10 mouse cellular contexts compared by ENCODE assay signal in genomic region chr9:21715298-21715697, GRCm38 (mm10). TPM values are rescaled to one million over a fixed set of nuclear protein-coding genes. Genes with fewer than 3 reads are reported as not detected.
A peak's percentile ranks its signal among the peaks of the same experiment; 100 is the strongest.
DNase-seq lines count a peak whose midpoint lies in the region; ATAC-seq and TF ChIP-seq lines count a peak whose summit lies in the region.
"Had no signal": no experiment of that assay in that cellular context is flagged by ENCODE, and none has a peak within 500 bp of the region (broad histone marks: within the 10 kb centered on the region; RNA-seq: fewer than 3 reads in every experiment).

No protein-coding gene starts in this region.

- no peaks in the 10 kb centered on the region for H3K36me3 ChIP-seq in intestine, postnatal 0 days (ENCODE audit: control insufficient read depth, insufficient read depth)

- no peaks in the 10 kb centered on the region for H3K27me3 ChIP-seq in intestine, postnatal 0 days (replicated peaks; ENCODE audit: control insufficient read depth, insufficient read depth, low read length)
- H3K27me3 ChIP-seq: limb, embryonic 12.5 days had no signal

- intact Hi-C loops in gastrocnemius, postnatal 14 days (cut with DNase I; ENCODE audit: low total_unique reads) = no loop called here

- H3K4me2 ChIP-seq in intestine, postnatal 0 days (replicated peaks; ENCODE audit: low read depth) = no peak overlapping the region
- H3K4me2 ChIP-seq: limb, embryonic 12.5 days had no signal

- no peak overlapping the region for H3K9ac ChIP-seq in intestine, postnatal 0 days (ENCODE audit: low read depth, low read length)
- H3K9ac ChIP-seq: limb, embryonic 12.5 days had no signal

- no peaks in the 10 kb centered on the region for H3K4me1 ChIP-seq in intestine, postnatal 0 days (replicated peaks; ENCODE audit: control insufficient read depth, insufficient read depth, low read length)
- H3K4me1 ChIP-seq: limb, embryonic 12.5 days had no signal

- TF ChIP-seq CTCF in intestine, postnatal 0 days (IDR thresholded peaks at IDR 0.05; ENCODE audit: low read depth) = no peak

- no peaks in the 10 kb centered on the region for H3K9me3 ChIP-seq in intestine, postnatal 0 days (ENCODE audit: control insufficient read depth)

- no peak overlapping the region; the same call in 1 of the 2 replicates for H3K27ac ChIP-seq in intestine, postnatal 0 days (ENCODE audit: low read depth, low read length)
- H3K27ac ChIP-seq: limb, embryonic 12.5 days had no signal

- ATAC-seq in intestine, postnatal 0 days = peak; percentile 77
- peak; percentile 56; the same call in 1 of the 2 replicates for ATAC-seq in neutrophil, adult 5-6 weeks (ENCODE audit: extremely low read depth, insufficient number of reproducible peaks, low FRiP score, poor library complexity, severe bottlenecking)

- WGBS in intestine, postnatal 0 days = 30% methylated on average over 4 of the region's 4 CpGs

- H3K4me3 ChIP-seq in intestine, postnatal 0 days (ENCODE audit: low read depth, low read length) = no peak overlapping the region
- H3K4me3 ChIP-seq: erythroblast, embryonic 14.5 days; limb, embryonic 12.5 days had no signal

- peak; percentile 34 for DNase-seq in layer of hippocampus, adult 9-11 months
- no peak for DNase-seq in layer of hippocampus, postnatal 25 days (ENCODE audit: extremely low spot score in 1 of 2, low spot score in 1 of 2)
- DNase-seq in c-Kit-positive CD71-positive TER-119-negative erythroid progenitor cells, embryonic 14.5 days (ENCODE audit: low read depth) = peak; percentile 76
- no peak for DNase-seq in thymus, postnatal 4 days
- DNase-seq in gastrocnemius, adult 18-20 months (ENCODE audit: low spot score) = no peak
- no peak for DNase-seq in gastrocnemius, postnatal 14 days

RNA-seq across cellular contexts. Expression of gene Ldlr, which starts 8.0 kb away (rescaled TPM):
- total RNA-seq in layer of hippocampus, postnatal 25 days (2021) = 10 to 100 TPM; 20.5 to 20.7 TPM
- 22.8 and 26.6 TPM in 2 replicates for polyA plus RNA-seq in intestine, postnatal 0 days (2015; fragmentation: Nextera tagmentation; extraction: Ambion mirVana)
- 8.6 and 10.0 TPM in 2 replicates for total RNA-seq in neutrophil, adult 5-6 weeks (2017)
- total RNA-seq in gastrocnemius, adult 18-20 months (2021) = 1 to 10 TPM; 2.4 to 2.6 TPM
- 1 to 10 TPM; 4.5 to 9.5 TPM for total RNA-seq in gastrocnemius, postnatal 14 days (2021)

RNA-seq across cellular contexts. Expression of gene Spc24, which starts 44.8 kb away (rescaled TPM):
- total RNA-seq in layer of hippocampus, postnatal 25 days (2021) = 1 to 10 TPM; 1.1 to 2.5 TPM
- polyA plus RNA-seq in intestine, postnatal 0 days (2015; fragmentation: Nextera tagmentation; extraction: Ambion mirVana) = 23.5 and 32.4 TPM in 2 replicates
- 2.7 and 5.2 TPM in 2 replicates for total RNA-seq in neutrophil, adult 5-6 weeks (2017)
- 1 to 10 TPM; 1.9 TPM for total RNA-seq in gastrocnemius, adult 18-20 months (2021)
- total RNA-seq in gastrocnemius, postnatal 14 days (2021) = 1 to 10 TPM; 3.2 to 3.6 TPM

Comparison
In these comparisons a context has a peak if more than half of its experiments do, and no peak if none do; other contexts are left out.
1. DNase-seq: peak in layer of hippocampus, adult 9-11 months (single experiment) and c-Kit-positive CD71-positive TER-119-negative erythroid progenitor cells, embryonic 14.5 days (single experiment); none in layer of hippocampus, postnatal 25 days (0 of 2), thymus, postnatal 4 days (single experiment), gastrocnemius, adult 18-20 months (single experiment) and gastrocnemius, postnatal 14 days (single experiment).